Mouse (Mus musculus) thymus, adult 2 months (tissue): ENCODE data around the gene Foxp2. TPM values are rescaled to one million over a fixed set of nuclear protein-coding genes. Genes with fewer than 3 reads are reported as not detected.

Experiments used
- DNase-seq: peaks from one replicate; pipeline ENCODE4 v3.0.0; 2021
- H3K27ac ChIP-seq: fragments of 200-500 bp; 2 replicates; pipeline ENCODE4 v1.5.1; 2012; ENCODE audit warnings: low read length, control low read depth; ENCODE audit not compliant: control insufficient read depth, insufficient read depth
- H3K27me3 ChIP-seq: fragments of 200-500 bp; 2 replicates; pipeline ENCODE4 v1.6.1; 2012; ENCODE audit warnings: mild to moderate bottlenecking, low read length, moderate library complexity, mixed read lengths; ENCODE audit not compliant: control insufficient read depth, insufficient read depth
- H3K36me3 ChIP-seq: fragments of 200-500 bp; 2 replicates; pipeline ENCODE4 v1.6.1; 2012; ENCODE audit warnings: mild to moderate bottlenecking, low read length, moderate library complexity; ENCODE audit not compliant: control insufficient read depth, insufficient read depth
- H3K4me1 ChIP-seq: fragments of 200-500 bp; replicated peaks from 2 replicates; pipeline ENCODE4 v1.6.1; 2012; ENCODE audit warnings: low read length; ENCODE audit not compliant: control insufficient read depth, insufficient read depth
- H3K4me3 ChIP-seq: fragments of 200-500 bp; 2 replicates; pipeline ENCODE4 v1.5.1; 2012; ENCODE audit warnings: mild to moderate bottlenecking, low read length, control low read depth, moderate library complexity; ENCODE audit not compliant: control insufficient read depth, insufficient read depth
- CTCF ChIP-seq: fragments of 200-500 bp; IDR thresholded peaks from 2 replicates; pipeline ENCODE4 v1.5.1; 2012; ENCODE audit warnings: mild to moderate bottlenecking, control low read depth, low read length, moderate library complexity, borderline replicate concordance; ENCODE audit not compliant: control insufficient read depth, poor library complexity, insufficient read depth; ENCODE audit errors: extremely low read depth
- POLR2A ChIP-seq: fragments of 200-500 bp; IDR thresholded peaks from 2 replicates; pipeline ENCODE4 v1.6.1; 2012; ENCODE audit warnings: mild to moderate bottlenecking, low read length, control low read depth, moderate library complexity; ENCODE audit not compliant: control insufficient read depth, poor library complexity, insufficient read depth; ENCODE audit errors: extremely low read depth
- WGBS: fragments of 180-500 bp; shearing (Covaris S2); methylation state at CpG from one replicate; pipeline ENCODE4 v1.1.7; 2018; 5-methylcytosine and 5-hydroxymethylcytosine counted together
- polyA plus RNA-seq: library from polyadenylated mRNA; depleted of rRNA; stranded (reverse); fragments of >200 nt; gene quantifications from 2 replicates; pipeline ENCODE4 v1.2.3, GENCODE M21; 2012; rRNA removed

Gene Foxp2
- 0.36 and 0.85 TPM in 2 replicates for polyA plus RNA-seq

DNA sequence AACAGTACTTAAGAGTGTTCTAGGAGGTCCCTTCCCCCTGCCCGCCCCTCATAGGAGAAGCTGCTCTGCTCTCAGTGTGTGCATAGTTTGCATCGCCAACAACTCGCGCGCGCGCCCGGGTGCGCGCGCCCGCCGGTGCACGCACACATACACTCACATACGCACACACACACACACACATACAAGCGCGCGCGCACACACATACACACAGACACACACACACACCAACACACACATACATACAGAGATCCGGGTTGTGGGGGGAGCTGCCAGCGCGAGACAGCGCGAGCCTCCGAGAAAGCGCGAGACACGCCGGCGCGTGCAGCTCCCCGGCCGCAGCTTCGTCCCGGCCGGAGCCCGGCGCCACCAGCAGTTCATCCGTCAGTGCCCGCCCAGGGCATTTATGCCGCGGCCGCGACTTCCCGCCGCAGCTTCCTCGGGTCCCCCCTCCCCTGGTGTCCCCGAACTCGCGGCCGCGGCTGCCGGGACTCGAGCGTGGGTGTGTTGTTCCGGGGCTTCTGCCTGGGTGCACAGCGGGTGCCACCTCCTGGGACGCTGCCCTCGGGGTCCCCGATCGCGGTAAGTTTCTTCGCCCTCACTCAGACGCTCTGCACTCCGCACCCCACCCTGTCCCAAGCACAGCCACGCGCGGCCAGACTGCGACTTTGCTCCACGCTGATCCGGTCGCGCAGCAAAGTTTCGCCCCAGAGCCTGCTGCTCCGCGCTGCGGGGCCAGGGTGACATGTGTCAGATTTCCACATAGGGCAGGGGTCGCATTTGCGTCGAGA is at the start of gene Foxp2:
TSS of gene Foxp2 (plus strand) at position 167 of the 788 bp plus-strand sequence.
- Histone ChIP-seq H3K36me3 (no peaks in the 10 kb centered on the region), H3K4me3 (peak within 1 kb of the TSS; percentile 12), H3K27me3 (peaks cover 9% of the 10 kb centered on the region; the same call in 1 of the 2 replicates), H3K27ac (no peak within 1 kb of the TSS), H3K4me1 (peaks cover 10% of the 10 kb centered on the region; the same call in 1 of the 2 replicates)
- TF ChIP-seq CTCF: no peak
- no peak for TF ChIP-seq POLR2A
- 1% methylated on average over 80 of the region's 80 CpGs for WGBS
- DNase-seq: no peak

- Histone ChIP-seq H3K27ac (no peak overlapping the region), H3K4me3 (no peak overlapping the region), H3K36me3 (no peaks in the 10 kb centered on the region), H3K4me1 (no peaks in the 10 kb centered on the region), H3K27me3 (no peaks in the 10 kb centered on the region)
- TF ChIP-seq POLR2A (no peak), CTCF (no peak)
- no peak for DNase-seq
These were observed 15.9 kb upstream of the Foxp2 start for GRCm38 (mm10) chr6:14885199-14885598.

GRCm38 (mm10) chr6:14897028-14897427 is 4.1 kb upstream of the Foxp2 start:
- no peak overlapping the region for H3K4me3 ChIP-seq
- no peak overlapping the region for H3K27ac ChIP-seq
- no peak for DNase-seq
- no peaks in the 10 kb centered on the region for H3K36me3 ChIP-seq
- TF ChIP-seq CTCF (no peak), POLR2A (no peak)
- H3K27me3 ChIP-seq: peaks cover 9% of the 10 kb centered on the region; the same call in 1 of the 2 replicates
- H3K4me1 ChIP-seq: peaks cover 10% of the 10 kb centered on the region; the same call in 1 of the 2 replicates
- WGBS: 6% methylated on average over 2 of the region's 2 CpGs

DNA sequence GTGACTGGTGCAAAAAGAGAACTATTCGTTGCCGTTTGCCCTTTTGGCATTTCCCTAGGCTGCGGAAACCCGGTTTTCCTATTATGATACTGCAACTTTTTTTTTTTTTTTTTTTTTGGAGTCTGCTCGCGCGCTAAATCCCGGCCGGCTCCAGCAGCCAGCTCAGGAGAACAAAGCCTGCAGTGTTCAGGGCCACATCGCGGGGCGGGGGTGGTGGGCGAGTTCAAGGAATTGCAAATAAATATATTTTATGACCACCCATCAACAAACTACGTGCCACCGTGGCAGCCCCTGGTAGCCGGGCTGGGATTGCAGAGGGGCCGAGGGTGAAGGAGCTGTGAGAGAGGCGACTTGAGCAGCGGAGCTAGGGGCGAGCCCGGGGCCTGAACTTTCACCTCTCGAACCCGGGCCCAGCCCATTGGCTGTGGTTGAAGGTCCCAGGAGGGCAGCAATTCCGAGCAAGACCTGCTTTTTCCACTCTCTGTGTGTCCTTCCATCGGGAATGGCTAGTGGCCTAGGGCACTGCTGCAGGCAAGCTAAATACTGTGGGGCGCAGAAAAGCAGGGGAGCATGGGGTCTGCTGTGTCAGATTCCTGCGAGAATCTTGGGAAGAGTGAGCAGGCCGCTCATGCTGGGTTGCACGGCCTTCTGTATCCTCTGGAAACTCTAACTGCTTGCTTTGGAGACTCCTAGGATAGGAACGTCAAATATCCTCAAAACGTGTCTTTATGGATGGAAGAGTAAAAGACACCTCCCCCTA is 2.9 kb upstream of the Foxp2 start:
- H3K4me3 ChIP-seq: no peak overlapping the region
- H3K27me3 ChIP-seq: peaks cover 9% of the 10 kb centered on the region; the same call in 1 of the 2 replicates
- no peaks in the 10 kb centered on the region for H3K36me3 ChIP-seq
- no peak for TF ChIP-seq CTCF
- TF ChIP-seq POLR2A: no peak
- no peak overlapping the region for H3K27ac ChIP-seq
- DNase-seq: no peak
- H3K4me1 ChIP-seq: peaks cover 10% of the 10 kb centered on the region; the same call in 1 of the 2 replicates
- 16% methylated on average over 31 of the region's 31 CpGs for WGBS

DNA sequence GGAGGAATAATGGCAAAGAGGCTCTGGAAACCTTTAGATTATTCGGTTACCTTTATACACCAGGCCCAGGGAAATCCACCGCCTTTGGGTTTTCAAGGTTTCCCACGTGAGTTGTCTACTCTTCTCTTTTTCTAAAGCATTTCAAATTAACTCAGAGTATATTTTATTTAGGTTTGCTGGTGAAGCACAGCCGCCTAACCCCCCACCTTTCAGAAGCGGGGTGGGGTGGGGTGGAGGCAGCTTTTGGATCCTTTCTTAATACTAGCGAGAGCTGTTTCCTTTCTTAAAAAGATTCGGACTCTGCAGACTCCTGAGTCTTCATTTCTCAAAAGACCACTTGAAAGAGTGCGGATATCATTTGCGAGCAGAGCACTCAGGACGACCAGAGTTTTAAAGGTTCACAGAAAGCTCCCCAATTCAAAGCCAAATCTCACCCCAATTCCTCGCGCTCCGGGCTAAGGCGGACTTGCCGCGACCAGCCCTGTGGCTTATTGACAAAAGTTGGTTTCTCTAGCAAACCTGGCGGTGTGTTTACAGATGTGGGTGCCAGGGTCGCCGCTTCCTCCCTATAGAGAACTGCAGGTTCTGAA is 2.0 kb upstream of the Foxp2 start:
- Histone ChIP-seq H3K36me3 (no peaks in the 10 kb centered on the region), H3K4me3 (no peak overlapping the region), H3K27me3 (peaks cover 9% of the 10 kb centered on the region; the same call in 1 of the 2 replicates), H3K4me1 (peaks cover 10% of the 10 kb centered on the region; the same call in 1 of the 2 replicates), H3K27ac (no peak overlapping the region)
- DNase-seq: no peak
- no peak for TF ChIP-seq POLR2A
- no peak for TF ChIP-seq CTCF
- WGBS: 7% methylated on average over 19 of the region's 19 CpGs

DNA sequence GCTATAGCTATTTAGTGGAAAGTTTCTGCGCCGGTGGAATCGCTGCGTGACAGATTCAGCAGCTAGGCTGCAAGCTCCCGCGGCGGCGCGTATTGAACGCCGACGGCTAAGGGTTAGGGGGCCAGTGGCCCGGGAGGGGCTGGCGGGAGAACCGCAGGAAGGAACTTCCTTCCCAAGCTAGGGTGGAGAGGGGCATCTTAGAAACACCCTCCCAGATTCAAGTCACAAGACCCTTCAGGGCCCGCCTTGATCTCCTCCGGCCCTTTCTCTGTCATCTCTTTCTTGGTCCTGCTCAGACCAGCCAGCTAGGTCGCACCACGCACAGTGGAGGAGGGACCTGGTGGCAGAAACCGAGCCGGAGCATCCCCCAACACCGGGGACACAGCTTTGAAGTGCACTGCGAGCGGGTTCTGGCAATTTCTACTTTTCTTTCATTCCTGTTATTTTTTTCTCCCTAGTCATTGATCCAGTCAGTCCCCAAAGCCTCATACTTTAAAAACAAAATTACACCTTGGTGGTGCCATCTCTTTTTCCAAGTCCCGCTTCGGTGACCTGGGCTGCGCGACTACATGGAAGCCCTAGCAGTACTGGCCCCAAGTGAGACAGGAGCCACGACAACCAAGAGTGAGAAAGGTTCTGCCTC is 1.1 kb upstream of the Foxp2 start:
- Histone ChIP-seq H3K36me3 (no peaks in the 10 kb centered on the region), H3K4me3 (0 out of 2 replicates have a peak overlapping the region, but pooled peaks have one; percentile 1), H3K27me3 (peaks cover 9% of the 10 kb centered on the region; the same call in 1 of the 2 replicates), H3K4me1 (peaks cover 10% of the 10 kb centered on the region; the same call in 1 of the 2 replicates), H3K27ac (no peak overlapping the region)
- DNase-seq: no peak
- TF ChIP-seq CTCF: no peak
- no peak for TF ChIP-seq POLR2A
- 2% methylated on average over 29 of the region's 29 CpGs for WGBS
